Mouse (Mus musculus) mesoderm, embryonic 11.5 days (tissue): ENCODE data around the gene Ppp2r5b.

ENCODE experiments used
- DNase-seq: peaks from one replicate; pipeline ENCODE4 v3.0.0-alpha.2; 2012; ENCODE audit warnings: low read depth, low spot score

The Ppp2r5b gene

GRCm38 (mm10) chr19:6269798-6270475 is 34.3 kb upstream of the Ppp2r5b start:
- DNase-seq: no peak

- no peak for DNase-seq
These were observed 33.0 kb upstream of the Ppp2r5b start for GRCm38 (mm10) chr19:6268670-6269132.

GRCm38 (mm10) chr19:6268170-6268528 is 32.5 kb upstream of the Ppp2r5b start:
- peak; percentile 93 for DNase-seq

- no peak for DNase-seq
These were observed 31.9 kb upstream of the Ppp2r5b start for GRCm38 (mm10) chr19:6267306-6268169.

GRCm38 (mm10) chr19:6265727-6266182 is 30.1 kb upstream of the Ppp2r5b start:
- no peak for DNase-seq

- DNase-seq: no peak
These were observed 29.3 kb upstream of the Ppp2r5b start for GRCm38 (mm10) chr19:6264945-6265344.

GRCm38 (mm10) chr19:6264200-6264599 is 28.5 kb upstream of the Ppp2r5b start:
- no peak for DNase-seq

GRCm38 (mm10) chr19:6262839-6263433 is 27.3 kb upstream of the Ppp2r5b start:
- DNase-seq: no peak

GRCm38 (mm10) chr19:6262222-6262621 is 26.6 kb upstream of the Ppp2r5b start:
- DNase-seq: peak; percentile 77

- DNase-seq: no peak
These were observed 25.7 kb upstream of the Ppp2r5b start for GRCm38 (mm10) chr19:6261379-6261778.

- DNase-seq: no peak
These were observed 25.3 kb upstream of the Ppp2r5b start for GRCm38 (mm10) chr19:6260946-6261345.

GRCm38 (mm10) chr19:6260428-6260827 is 24.8 kb upstream of the Ppp2r5b start:
- no peak for DNase-seq

- no peak for DNase-seq
These were observed 17.3 kb upstream of the Ppp2r5b start for GRCm38 (mm10) chr19:6253021-6253420.

GRCm38 (mm10) chr19:6247526-6248300 is 12.0 kb upstream of the Ppp2r5b start:
- no peak for DNase-seq

- DNase-seq: no peak
These were observed 10.1 kb upstream of the Ppp2r5b start for GRCm38 (mm10) chr19:6245806-6246205.

- DNase-seq: no peak
These were observed 7.6 kb upstream of the Ppp2r5b start for GRCm38 (mm10) chr19:6243226-6243625.

GRCm38 (mm10) chr19:6242281-6242680 is 6.6 kb upstream of the Ppp2r5b start:
- DNase-seq: peak; percentile 31

- peak; percentile 100 for DNase-seq
These were observed 5.8 kb upstream of the Ppp2r5b start, which contains the start of gene Atg2a for GRCm38 (mm10) chr19:6241274-6242107. TSS of gene Atg2a (plus strand) at chr19:6241668.

GRCm38 (mm10) chr19:6240725-6241124 is 5.1 kb upstream of the Ppp2r5b start:
- no peak for DNase-seq

GRCm38 (mm10) chr19:6240136-6240535 is 4.5 kb upstream of the Ppp2r5b start:
- DNase-seq: no peak

GRCm38 (mm10) chr19:6238740-6239139 is 3.1 kb upstream of the Ppp2r5b start:
- DNase-seq: no peak
